Mouse (Mus musculus): Measurements from ENCODE around the gene Acss1.

The Acss1 gene

DNA sequence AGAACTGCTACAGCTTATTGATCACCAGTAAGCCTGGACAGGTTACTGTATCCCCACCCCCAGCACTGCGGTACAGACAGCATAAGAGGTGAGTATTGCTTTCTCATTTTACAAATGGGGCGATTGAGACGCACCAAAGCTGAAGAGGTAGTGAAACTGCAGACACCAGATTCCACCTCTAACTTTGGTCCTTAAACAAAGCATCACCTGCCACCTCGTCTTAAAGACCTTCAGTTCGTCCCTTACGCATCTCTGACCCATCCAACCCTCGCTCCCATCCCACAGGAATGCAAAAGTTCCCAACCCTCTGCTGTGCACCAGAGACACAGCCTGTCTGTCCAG, 1.6 kb downstream of the Acss1 start:
- DNase-seq (ENCODE audit: extremely low read depth, low read depth) = no peak

DNA sequence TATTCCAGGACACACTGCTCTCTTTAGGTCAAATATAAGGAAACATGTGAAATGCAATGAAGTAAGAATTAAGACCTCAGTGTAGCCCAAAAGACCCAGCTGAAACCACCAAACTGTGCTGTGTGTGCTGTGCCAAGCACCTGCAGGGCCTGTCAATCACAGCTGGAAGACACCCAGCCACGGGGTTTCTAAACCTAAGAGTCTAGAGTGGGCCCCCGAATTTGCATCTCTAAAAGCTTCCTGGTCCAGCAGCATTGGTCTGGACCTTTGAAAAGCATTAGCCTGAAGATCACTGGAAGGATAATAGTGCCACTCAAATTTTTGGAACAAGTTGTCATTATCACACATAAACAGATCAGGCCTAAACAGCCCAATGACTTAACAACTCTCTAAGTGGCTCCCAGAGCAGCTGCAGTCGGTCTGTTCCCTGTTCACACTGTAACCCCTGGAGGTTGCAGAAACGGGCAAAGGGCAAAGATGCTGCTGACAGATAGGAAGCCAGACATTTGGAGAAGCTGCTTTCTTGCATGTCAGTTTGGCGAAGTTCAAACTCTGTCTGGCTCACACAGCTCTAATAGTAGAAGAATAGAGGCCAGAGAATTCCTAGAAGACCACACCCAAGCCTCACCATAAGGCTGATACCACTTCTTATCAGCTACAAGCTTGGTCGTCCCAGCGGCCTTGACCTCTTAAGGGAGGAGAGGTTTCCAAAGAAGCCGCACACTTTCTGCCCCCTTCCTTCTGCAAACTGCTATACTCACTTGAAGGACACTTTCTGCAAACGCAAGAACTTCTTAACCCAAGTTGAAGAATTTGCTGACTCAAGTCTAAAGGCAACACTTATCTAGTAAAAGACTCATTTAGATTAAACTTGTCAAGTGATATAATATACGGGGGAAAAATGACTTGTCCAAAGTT, 2.5 kb downstream of the Acss1 start:
- DNase-seq (ENCODE audit: extremely low read depth, low read depth) = peak; percentile 64

DNA sequence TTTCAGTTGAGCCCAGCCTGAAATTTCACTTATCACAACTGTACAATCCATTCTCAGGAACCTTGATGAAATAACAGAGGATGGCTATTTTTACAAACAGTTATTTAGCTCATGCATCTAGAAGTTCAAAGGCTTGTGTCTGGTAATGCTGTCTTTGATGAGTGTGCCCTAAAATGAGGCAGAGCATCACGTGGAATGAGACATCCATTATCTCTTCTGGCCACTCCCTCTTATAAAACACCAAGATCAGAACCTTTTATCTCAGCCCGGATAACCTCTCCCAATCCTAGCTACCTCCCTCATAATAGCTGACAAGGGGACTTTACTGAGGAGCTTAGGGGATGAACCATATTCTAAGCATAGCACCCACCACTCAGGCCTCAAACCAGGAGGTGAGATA, 3.3 kb downstream of the Acss1 start:
- DNase-seq (ENCODE audit: extremely low read depth, low read depth) = no peak

DNA sequence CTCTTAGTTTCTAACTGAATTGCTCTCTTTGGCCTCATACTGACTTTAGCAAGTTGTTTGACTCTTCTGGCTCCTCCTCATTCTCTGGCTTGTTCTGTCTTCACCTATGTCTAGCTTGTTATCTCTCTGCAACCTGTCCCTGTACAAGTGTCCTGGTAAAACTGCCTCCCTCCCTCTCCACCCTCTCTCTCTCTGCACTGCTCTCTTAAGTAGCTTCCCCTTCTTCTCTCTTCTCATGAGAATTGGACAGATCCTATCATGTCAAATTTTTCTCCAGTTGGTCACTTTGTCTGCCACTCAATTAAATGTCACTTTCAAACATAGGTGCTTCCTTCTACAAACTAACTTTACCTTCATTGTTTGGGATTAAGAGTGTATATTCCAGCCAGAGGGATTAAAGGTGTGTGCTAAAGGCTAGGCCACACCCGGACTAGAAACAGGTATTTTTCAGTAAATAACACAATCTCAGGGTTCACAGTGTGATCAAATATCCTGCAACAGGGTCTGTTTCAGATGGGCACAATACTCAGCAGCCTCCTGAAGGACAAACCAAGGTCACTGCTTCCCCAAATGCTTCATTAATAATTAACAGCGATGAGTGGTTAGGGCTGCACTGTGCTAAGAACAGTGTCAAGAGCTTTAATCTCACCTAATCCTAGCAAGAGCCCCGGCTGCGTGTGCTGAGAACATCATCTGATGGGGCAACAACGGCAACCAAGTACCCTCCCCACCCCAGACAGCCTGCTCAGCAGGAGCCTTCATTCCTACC, 4.0 kb downstream of the Acss1 start:
- DNase-seq (ENCODE audit: extremely low read depth, low read depth) = peak; percentile 52

DNA sequence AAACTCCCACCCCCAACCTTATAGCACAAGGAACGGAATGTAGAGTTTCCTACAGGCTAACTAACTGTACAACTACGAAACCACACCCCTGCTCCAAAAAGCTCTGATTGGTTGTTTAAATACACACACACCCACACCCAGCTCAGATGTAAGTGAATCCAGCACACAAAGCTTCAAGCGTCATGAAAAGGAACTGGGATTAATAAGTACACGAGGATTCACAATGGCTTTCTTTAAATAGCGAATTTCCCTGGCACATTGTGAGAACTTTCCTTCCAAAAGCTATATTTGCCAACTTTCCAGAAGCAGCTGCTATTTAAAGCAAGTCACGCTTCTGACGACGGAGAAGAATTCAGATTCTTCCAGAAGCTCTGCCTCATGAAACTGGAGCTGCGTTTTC, 5.0 kb downstream of the Acss1 start:
- no peak for DNase-seq (ENCODE audit: extremely low read depth, low read depth)

DNA sequence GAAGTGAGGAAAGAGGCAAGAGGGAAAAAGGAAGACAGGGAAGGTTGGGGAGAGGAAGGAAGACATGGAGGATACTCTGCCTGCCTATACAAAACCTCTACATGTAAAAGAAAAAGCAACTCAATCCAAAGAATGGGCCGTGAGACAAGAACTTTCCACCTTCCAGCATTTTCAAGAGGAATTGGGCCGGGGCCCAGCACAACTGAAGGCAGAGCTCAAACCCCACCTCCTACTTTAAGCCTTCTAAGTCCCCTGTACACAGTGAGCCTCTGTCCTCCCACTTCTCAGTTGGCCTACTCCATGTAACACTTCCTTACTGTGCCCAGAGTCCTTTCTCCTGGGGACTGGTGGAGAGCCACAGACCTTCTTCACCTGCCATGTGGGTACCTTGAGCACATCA, 6.3 kb downstream of the Acss1 start:
- no peak for DNase-seq (ENCODE audit: extremely low read depth, low read depth)

DNA sequence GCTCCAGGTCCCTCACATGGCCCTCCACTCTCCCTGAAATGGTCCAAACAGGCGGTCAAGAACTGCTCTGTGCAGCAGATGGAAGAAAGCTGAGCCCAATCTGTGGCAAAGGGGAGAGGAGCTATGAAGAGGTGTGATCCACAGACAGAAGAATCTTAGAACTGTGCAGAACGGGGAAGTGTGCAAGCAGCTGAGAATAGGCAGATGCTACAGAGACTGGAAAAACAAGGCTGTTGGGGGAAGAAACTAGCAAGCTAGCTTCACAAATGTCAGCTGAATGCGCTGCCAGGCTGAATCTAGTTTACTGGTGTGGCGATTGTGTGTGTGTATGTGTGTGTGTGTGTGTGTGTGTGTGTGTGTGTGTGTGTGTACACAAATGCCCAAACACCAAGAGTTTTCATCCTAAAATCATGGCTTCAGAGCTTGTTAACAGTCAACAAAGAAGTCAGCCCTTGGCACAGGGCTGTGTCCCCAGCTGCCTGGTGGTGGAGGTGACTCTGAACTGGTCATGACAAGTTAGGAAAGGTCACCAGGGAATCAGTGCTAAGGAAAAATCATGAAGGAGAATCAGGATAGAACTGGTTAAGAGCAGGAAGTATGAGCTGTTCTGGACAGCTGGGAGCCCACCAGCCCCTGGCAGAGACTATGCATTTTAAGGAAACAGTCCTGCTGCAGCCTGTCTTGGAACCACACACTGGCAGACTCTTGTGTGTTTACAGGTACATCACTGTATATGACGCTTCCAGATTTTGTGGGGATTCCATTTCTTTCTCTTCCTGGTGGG, 7.4 kb downstream of the Acss1 start:
- no peak for DNase-seq (ENCODE audit: extremely low read depth, low read depth)

DNA sequence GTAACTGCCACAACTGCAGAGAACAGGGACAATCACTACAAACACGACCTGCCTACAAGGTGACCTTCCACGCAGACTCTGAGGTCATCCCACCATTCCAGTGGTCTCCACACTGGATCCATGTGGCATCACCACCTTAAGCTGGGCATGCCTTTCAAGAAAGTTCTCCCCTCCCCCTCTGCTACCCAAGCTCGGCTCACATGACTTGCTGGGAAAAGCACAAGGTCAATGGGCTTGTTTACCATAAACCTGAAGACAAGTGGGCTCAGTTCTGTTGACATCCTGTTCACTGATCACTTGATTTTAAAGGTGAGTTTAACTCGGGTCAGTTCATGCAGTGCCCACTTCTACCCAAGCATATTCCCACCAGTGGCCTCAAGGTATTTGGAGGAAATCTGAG, 8.3 kb downstream of the Acss1 start:
- no peak for DNase-seq (ENCODE audit: extremely low read depth, low read depth)

DNA sequence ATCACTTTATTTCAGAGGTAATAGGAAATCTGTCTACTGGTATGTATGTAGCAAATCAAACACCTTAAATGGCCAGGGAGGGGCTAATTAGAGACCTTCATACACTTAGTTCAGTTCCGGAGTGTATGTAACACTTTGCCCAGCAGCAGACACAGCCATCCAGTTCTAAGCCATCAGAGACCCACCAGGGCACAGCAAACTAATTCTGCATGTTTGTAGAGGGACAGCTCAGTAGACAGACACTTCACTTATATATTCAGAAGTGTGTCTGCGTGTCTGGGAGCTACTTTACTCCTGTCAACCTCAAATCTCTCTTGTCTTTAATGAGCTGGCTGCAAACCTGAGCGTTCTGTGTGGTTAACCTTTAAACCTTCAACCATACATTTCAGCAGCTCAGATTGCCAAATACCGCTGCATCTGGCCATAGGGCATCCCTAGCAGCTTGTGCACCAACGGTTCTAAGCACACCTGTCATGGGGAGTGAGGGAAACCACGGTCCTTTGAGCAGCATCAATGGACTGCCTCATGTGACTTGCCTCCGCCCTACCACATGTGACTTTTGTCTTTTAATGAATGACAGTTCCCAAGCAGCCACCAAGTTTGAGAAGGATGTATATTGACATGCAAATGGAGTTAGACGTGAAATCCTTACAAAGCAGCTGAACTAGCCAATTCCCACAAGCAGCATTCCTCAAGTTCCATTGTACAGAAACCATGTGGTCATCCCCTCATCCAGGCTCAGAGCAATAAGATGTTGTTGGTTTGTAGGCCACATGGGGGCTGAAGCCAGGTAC, 11.1 kb downstream of the Acss1 start:
- no peak for DNase-seq (ENCODE audit: extremely low read depth, low read depth)

DNA sequence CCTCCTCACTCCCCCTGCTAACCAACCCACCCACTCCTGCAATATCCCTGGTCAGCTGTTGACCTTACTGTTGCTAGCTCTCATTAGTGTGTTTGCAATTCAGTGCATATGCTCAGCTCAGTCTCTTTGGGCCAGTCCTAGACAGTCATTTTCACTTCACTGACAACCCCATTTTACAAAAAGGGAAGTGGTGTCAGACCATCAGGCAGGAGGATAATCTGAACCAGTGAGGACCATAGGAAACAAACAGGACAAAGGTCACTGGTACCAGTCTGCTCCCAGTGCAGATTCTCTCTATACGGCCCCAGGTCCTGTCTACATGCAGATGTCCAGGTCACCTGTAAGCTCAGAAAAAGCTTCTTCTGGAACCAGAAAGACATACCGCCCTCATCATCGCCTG, 12.2 kb downstream of the Acss1 start:
- no peak for DNase-seq (ENCODE audit: extremely low read depth, low read depth)

DNA sequence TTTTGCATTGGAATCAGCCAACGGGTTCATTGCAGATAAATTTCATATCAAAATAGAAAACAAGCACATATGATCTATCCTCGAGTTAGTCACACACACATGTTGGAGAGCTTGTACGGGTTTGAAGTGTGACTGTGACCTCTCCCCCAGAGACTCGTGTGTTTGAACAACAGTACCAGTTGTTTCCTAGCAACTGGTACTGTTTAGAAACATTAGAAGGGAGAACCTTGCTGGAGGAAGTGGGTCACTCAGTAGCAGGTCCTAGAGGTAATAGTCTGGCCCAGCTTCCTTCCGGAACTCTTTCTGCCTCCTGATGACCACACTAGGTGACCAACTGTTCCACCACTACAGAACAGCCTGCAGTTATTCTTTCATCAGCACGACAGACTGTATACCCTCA, 13.0 kb downstream of the Acss1 start:
- no peak for DNase-seq (ENCODE audit: extremely low read depth, low read depth)

DNA sequence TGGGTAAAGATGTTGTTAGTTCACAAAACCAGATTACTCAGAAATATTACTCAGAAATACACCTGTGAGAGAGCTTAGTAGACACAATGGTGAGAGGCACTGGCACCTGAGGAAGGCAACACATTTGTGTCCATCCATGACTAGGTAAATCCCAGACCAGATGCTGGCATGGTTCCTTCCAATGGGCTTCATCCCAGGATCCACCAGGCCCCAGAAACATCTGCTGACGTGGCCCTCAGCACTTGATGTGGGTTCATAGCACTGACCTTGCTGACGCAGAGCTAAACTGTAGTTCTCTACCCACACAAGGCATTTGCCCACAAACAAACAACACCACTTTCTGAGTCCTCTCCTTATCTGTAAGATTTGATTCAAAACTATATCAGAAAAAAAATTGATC, 13.5 kb downstream of the Acss1 start:
- no peak for DNase-seq (ENCODE audit: extremely low read depth, low read depth)

DNA sequence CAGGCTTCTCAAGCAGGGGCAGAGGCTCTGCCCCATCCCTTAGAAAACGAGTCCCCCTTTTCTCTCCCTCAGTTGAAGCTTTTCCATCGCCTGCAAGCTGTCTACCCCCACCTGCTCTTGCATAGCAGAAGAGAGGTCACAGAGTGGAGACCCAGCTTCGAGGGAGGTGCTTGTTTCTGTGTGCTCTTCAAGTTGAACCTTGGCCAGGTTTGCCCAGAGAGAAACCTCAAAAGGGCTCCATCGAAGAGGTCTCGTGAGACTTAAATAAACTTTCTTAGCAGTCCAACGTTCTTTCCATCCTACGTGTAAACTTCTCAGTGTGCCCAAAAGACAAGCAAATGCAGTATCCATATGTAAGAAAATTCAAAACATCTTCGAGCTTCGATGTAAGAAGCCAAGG, 16.9 kb downstream of the Acss1 start:
- no peak for DNase-seq (ENCODE audit: extremely low read depth, low read depth)

DNA sequence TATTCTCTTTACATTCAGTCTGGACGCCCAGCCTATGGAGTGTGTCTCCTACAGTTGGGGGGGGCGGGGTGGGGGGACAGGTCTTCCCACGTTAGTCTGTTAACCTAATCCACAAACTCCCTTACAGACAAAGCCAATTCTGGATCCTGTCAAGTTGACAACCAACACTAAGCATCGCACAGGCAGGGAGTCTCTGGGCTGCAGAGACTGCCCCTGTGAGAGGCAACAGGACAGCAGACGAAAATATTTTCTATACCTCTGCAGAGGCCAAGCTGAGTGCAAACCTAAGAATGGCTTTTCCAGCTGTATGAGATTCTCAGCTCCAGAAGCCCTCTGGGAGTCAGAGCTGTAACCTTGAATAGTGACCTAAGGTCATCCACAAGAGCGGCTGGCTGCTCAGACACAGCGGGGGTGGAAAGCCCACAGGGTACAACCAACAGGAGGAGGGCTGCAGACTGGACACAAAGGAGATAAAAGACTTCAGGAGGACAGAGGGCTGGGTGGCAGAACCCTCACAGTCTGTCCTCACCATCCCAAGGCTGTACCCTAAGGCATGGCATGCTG, 17.7 kb downstream of the Acss1 start:
- DNase-seq (ENCODE audit: extremely low read depth, low read depth) = no peak

DNA sequence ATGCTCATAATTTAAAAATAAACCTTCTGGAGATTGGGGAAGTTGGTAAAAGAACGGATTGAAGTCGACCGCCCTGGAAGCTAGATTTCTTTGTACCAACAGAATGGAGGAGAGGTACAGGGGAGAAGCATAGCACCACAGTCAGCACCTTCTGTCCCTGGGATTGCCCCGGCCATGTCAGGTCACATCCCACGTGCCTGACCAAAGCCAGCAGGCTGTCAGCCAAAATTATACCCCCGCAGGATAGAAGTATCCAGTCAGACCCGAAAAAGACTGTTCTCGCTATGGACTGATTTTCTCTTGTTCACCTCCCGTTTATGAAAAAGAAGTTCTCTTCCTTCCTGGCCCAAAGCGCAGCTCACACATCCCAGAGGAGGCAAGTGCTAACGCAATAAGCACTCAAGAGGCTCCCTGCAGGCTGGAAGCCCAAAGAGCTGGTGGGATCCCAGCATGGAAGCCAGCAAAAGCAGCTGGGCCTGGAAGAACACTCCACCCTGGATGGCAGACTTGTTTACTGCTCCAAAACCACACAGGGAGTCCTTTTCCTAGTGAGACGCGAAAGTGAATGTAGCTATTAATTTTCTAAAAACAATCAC, 19.9 kb downstream of the Acss1 start:
- DNase-seq (ENCODE audit: extremely low read depth, low read depth) = no peak

DNA sequence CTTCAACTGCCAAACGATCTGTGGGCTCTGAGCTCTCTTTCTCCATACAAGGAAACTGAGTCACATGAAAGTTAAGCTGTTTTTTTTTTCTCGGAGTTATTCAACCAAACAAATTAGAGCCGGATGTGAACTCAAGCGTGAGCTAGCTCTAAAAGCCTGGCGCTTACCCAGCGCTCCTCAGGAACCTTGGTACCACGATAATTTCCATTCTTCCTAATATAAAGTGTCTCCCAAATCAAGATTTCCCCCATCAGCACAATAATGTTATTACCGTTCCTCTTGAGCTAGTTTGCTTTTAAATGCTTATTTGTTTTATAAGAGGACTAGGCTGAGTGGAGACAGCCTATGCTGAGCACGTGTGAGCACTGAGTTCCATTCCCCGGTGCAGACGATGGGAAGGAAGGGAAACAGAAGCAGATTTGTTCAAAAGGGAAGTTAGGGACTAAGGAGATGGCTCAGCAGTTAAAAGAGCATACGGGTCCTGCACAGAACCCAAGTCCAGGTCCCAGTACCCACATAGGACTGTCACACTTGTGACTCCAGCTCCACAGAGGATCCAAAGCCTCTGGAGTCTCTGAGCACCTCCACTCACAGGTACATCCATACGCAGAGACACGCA, 20.5 kb downstream of the Acss1 start:
- no peak for DNase-seq (ENCODE audit: extremely low read depth, low read depth)

DNA sequence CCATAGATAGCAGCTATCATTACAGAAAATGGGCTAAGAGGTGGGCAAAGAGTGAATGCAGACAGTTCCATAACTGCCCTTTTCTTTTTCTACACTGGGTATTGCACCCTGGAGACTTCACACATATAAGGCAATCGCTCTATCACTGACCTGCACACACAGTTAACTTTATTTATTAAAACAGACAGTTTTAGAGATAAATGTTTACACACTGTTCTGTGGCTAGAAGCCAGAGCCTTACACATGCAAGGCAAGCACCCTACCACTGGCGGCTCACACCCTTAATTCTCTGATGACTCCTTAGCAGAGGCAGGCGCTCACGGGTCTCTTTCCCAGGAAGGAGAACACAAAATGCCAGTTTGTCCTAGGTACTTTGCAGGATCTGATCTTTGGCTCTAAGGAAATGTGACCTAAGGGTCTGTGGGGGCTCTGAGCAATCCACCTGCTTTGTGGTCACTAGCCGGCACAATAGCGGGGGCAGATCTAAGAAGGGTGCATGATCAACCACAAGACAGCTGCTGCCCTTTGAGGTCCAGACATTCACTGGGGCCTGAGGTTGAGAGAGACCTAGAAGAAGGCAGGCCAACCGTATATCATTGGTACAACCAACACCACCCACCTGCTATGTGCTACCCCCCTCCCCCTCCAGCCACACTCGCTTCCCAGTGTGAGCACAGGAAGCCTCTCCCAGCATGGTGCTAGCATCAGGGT, 21.7 kb downstream of the Acss1 start:
- DNase-seq (ENCODE audit: extremely low read depth, low read depth) = no peak

DNA sequence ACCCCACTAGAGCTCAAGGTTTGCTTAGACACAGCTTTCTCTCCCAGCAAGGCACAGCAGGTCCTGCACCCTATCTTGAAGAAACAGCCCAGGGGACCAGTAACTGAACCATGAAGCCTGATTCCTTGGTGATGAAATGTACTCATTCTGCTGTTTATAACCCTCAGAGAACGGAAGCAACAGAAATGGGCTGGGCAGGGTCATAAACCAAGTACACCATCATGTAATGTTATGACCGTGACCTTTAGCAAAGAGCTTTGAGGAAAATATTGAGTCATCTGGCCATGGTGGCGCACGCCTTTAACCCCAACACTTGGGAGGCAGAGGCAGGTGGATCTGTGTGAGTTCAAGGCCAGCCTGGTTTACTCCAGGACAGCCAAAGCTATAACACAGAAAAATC, 23.1 kb downstream of the Acss1 start:
- no peak for DNase-seq (ENCODE audit: extremely low read depth, low read depth)

DNA sequence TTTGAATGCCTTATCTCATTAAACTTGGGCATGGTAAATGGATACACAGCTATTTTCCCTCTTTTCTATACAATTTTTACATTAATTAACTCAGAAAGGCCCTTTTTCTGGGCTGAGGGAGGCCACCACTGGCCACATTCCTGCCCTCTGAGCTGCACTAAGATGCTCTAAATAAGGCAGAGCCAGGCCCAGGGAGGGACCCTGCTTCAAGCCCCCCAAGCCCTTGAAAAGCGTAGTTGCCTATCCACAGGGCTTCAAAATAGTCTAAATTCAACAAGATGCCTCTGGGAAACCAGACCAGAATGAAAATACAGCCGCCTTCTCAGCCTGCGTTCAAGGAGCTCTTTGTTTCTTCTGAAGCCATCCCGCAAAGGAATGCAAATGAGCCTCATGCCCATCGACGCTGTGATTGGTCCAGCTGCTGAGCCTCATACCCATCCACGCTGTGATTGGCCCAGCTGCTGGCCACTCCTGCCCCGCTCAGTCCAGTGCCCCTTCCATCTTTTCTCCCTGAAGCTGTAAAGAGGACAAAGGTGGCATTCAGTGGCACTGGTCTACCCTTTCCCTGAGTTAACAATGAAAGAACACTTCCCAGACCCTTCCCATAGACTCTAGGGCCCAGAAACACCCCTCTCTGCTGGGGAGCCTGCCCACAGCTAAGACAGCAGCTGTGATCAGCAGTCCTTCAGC, 24.4 kb downstream of the Acss1 start:
- no peak for DNase-seq (ENCODE audit: extremely low read depth, low read depth)
